Mouse (Mus musculus): ENCODE measurements at regions not wholly inside any gene's neighbourhood (a gene's known extent, or its start where the extent isn't known, plus 50 kb on each side); places are given as distances from the start of the nearest gene placed in this dataset.

- DNase-seq (ENCODE audit: low spot score) = no peak
- no peak overlapping the region for H3K27ac ChIP-seq (replicated peaks; ENCODE audit: low read depth, low read length)
- no peaks in the 10 kb centered on the region for H3K36me3 ChIP-seq (ENCODE audit: control insufficient read depth, insufficient read depth, low read length)
- no peak overlapping the region for H3K4me3 ChIP-seq (replicated peaks; ENCODE audit: low read length)
- H3K9ac ChIP-seq (ENCODE audit: low read depth, low read length, severe bottlenecking) = no peak overlapping the region
- peaks cover 4% of the 10 kb centered on the region; the same call in 1 of the 2 replicates for H3K4me1 ChIP-seq (ENCODE audit: control insufficient read depth, insufficient read depth, low read length)
- no peak for TF ChIP-seq POLR2A (IDR thresholded peaks at IDR 0.05; ENCODE audit: borderline replicate concordance, extremely low read depth, insufficient read depth, insufficient read length)
- H3K9me3 ChIP-seq (ENCODE audit: control insufficient read depth, low read length) = no peaks in the 10 kb centered on the region
- no peak for ATAC-seq (ENCODE audit: low FRiP score, low read depth)
- WGBS = 58% methylated on average over 3 of the region's 3 CpGs
- no peaks in the 10 kb centered on the region for H3K27me3 ChIP-seq (ENCODE audit: control insufficient read depth, insufficient read depth, low read length)
- H3K4me2 ChIP-seq (replicated peaks; ENCODE audit: low read depth, low read length, severe bottlenecking) = no peak overlapping the region
Observed at GRCm38 (mm10) chr5:132848086-132848485, 304.9 kb upstream of the Auts2 start.

GRCm38 (mm10) chr5:132843284-132843683 is 300.1 kb upstream of the Auts2 start:
- ATAC-seq (ENCODE audit: low FRiP score, low read depth) (no peak), DNase-seq (ENCODE audit: low spot score) (no peak)
- no peak overlapping the region for H3K4me2 ChIP-seq (replicated peaks; ENCODE audit: low read depth, low read length, severe bottlenecking)
- no peaks in the 10 kb centered on the region for H3K27me3 ChIP-seq (ENCODE audit: control insufficient read depth, insufficient read depth, low read length)
- peaks cover 3% of the 10 kb centered on the region; the same call in 1 of the 2 replicates for H3K9me3 ChIP-seq (ENCODE audit: control insufficient read depth, low read length)
- TF ChIP-seq POLR2A (IDR thresholded peaks at IDR 0.05; ENCODE audit: borderline replicate concordance, extremely low read depth, insufficient read depth, insufficient read length) = no peak
- H3K4me3 ChIP-seq (replicated peaks; ENCODE audit: low read length) = no peak overlapping the region
- no peaks in the 10 kb centered on the region for H3K4me1 ChIP-seq (ENCODE audit: control insufficient read depth, insufficient read depth, low read length)
- H3K9ac ChIP-seq (ENCODE audit: low read depth, low read length, severe bottlenecking) = no peak overlapping the region
- no peaks in the 10 kb centered on the region for H3K36me3 ChIP-seq (ENCODE audit: control insufficient read depth, insufficient read depth, low read length)
- H3K27ac ChIP-seq (replicated peaks; ENCODE audit: low read depth, low read length) = no peak overlapping the region
- 55% methylated on average over 3 of the region's 3 CpGs for WGBS

GRCm38 (mm10) chr5:132841794-132842193 is 298.6 kb upstream of the Auts2 start:
- no peak for TF ChIP-seq POLR2A (IDR thresholded peaks at IDR 0.05; ENCODE audit: borderline replicate concordance, extremely low read depth, insufficient read depth, insufficient read length)
- Histone ChIP-seq H3K4me3 (replicated peaks; ENCODE audit: low read length) (no peak overlapping the region), H3K27me3 (ENCODE audit: control insufficient read depth, insufficient read depth, low read length) (no peaks in the 10 kb centered on the region), H3K9ac (ENCODE audit: low read depth, low read length, severe bottlenecking) (no peak overlapping the region), H3K4me1 (ENCODE audit: control insufficient read depth, insufficient read depth, low read length) (no peaks in the 10 kb centered on the region), H3K36me3 (ENCODE audit: control insufficient read depth, insufficient read depth, low read length) (no peaks in the 10 kb centered on the region), H3K4me2 (replicated peaks; ENCODE audit: low read depth, low read length, severe bottlenecking) (no peak overlapping the region), H3K9me3 (ENCODE audit: control insufficient read depth, low read length) (peaks cover 3% of the 10 kb centered on the region; the same call in 1 of the 2 replicates), H3K27ac (replicated peaks; ENCODE audit: low read depth, low read length) (no peak overlapping the region)
- ATAC-seq (ENCODE audit: low FRiP score, low read depth) (no peak), DNase-seq (ENCODE audit: low spot score) (no peak)
- WGBS = 94% methylated on average over 3 of the region's 3 CpGs

GRCm38 (mm10) chr5:132837420-132837819 is 294.3 kb upstream of the Auts2 start:
- H3K4me1 ChIP-seq (ENCODE audit: control insufficient read depth, insufficient read depth, low read length) = no peaks in the 10 kb centered on the region
- no peak overlapping the region for H3K9ac ChIP-seq (ENCODE audit: low read depth, low read length, severe bottlenecking)
- WGBS = 17% methylated on average over 2 of the region's 2 CpGs
- no peak overlapping the region for H3K4me3 ChIP-seq (replicated peaks; ENCODE audit: low read length)
- no peak overlapping the region for H3K27ac ChIP-seq (replicated peaks; ENCODE audit: low read depth, low read length)
- no peak for TF ChIP-seq POLR2A (IDR thresholded peaks at IDR 0.05; ENCODE audit: borderline replicate concordance, extremely low read depth, insufficient read depth, insufficient read length)
- H3K9me3 ChIP-seq (ENCODE audit: control insufficient read depth, low read length) = peaks cover 3% of the 10 kb centered on the region; the same call in 1 of the 2 replicates
- no peaks in the 10 kb centered on the region for H3K36me3 ChIP-seq (ENCODE audit: control insufficient read depth, insufficient read depth, low read length)
- H3K4me2 ChIP-seq (replicated peaks; ENCODE audit: low read depth, low read length, severe bottlenecking) = no peak overlapping the region
- DNase-seq (ENCODE audit: low spot score) (peak; percentile 83), ATAC-seq (ENCODE audit: low FRiP score, low read depth) (no peak)
- no peaks in the 10 kb centered on the region for H3K27me3 ChIP-seq (ENCODE audit: control insufficient read depth, insufficient read depth, low read length)

GRCm38 (mm10) chr5:132828993-132829392 is 285.8 kb upstream of the Auts2 start:
- 72% methylated on average over 7 of the region's 7 CpGs for WGBS
- no peak for DNase-seq (ENCODE audit: low spot score)
- peaks cover 11% of the 10 kb centered on the region for H3K4me1 ChIP-seq (ENCODE audit: control insufficient read depth, insufficient read depth, low read length)
- no peak for TF ChIP-seq POLR2A (IDR thresholded peaks at IDR 0.05; ENCODE audit: borderline replicate concordance, extremely low read depth, insufficient read depth, insufficient read length)
- H3K27me3 ChIP-seq (ENCODE audit: control insufficient read depth, insufficient read depth, low read length) = no peaks in the 10 kb centered on the region
- no peak overlapping the region for H3K9ac ChIP-seq (ENCODE audit: low read depth, low read length, severe bottlenecking)
- ATAC-seq (ENCODE audit: low FRiP score, low read depth) = no peak
- H3K9me3 ChIP-seq (ENCODE audit: control insufficient read depth, low read length) = no peaks in the 10 kb centered on the region
- no peak overlapping the region for H3K4me2 ChIP-seq (replicated peaks; ENCODE audit: low read depth, low read length, severe bottlenecking)
- H3K27ac ChIP-seq (replicated peaks; ENCODE audit: low read depth, low read length) = no peak overlapping the region
- H3K36me3 ChIP-seq (ENCODE audit: control insufficient read depth, insufficient read depth, low read length) = no peaks in the 10 kb centered on the region
- no peak overlapping the region for H3K4me3 ChIP-seq (replicated peaks; ENCODE audit: low read length)
